Mouse (Mus musculus) ES-Bruce4 (cell line): ENCODE results near the gene Itga9.

Experiments used
- CTCF ChIP-seq: IDR thresholded peaks from one replicate; pipeline ENCODE4 v1.8.1; 2011; ENCODE audit warnings: low read depth, low read length
- EP300 ChIP-seq: IDR thresholded peaks from 2 replicates; pipeline ENCODE4 v1.6.1; 2011; ENCODE audit warnings: low read depth, low read length; ENCODE audit not compliant: insufficient read depth
- POLR2A ChIP-seq: IDR thresholded peaks from one replicate; pipeline ENCODE4 v1.8.1; 2011; ENCODE audit warnings: low read length; ENCODE audit not compliant: insufficient read depth

DNA sequence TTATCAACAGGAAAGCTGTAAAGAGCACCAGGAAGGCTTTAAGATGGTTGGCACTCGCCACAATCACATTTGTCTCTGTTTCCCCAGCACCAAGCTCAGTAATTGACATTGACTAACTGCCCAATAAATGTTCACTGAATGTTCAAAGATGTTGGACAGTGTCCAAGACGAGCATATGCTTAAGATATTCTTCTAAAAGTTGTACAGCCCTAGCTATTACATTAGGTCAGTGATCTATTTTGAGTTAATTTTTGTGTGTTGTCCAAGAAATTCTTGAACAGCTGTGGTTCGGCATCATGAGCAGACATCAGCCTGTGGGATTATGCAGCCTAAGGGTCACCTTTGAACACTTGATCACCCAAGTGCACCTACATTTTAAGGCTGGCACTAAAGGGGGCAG lies 110.9 kb downstream of the Itga9 start:
- TF ChIP-seq CTCF = no peak
- TF ChIP-seq POLR2A = no peak
- TF ChIP-seq EP300 = no peak
